Mouse (Mus musculus) cerebellum, adult 9-11 months (tissue): ENCODE measurements around the gene Cdca7l.
"Not testable (repeated sequence)": the region's sequence is repeated elsewhere in the genome, so short reads cannot be mapped to it uniquely, and the experiment has no call there.

Experiments
- DNase-seq: peaks from one replicate; pipeline ENCODE4 v3.0.0; 2022

The Cdca7l gene

DNA sequence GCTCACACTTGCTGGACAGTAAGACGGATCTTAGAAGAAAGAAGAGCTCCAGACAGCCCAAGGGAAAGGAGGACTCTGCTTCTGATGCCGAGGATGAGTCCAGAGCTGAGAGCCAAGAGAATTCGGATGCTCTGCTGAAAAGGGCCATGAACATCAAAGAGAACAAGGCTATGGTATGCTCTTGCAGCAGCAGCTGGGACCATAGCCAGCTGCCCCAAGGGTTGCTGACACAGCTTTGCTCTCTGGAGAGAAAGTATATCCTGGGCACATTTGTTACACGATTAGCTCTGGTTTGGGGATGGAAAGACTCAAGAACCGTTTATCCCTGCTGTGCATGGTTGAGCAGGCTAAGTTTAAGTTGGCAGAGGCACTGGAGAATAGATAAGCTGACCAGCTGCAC, 68.2 kb downstream of the Cdca7l start:
- DNase-seq: no peak

GRCm38 (mm10) chr12:117878341-117878740, 74.3 kb downstream of the Cdca7l start:
- no peak for DNase-seq

- no peak for DNase-seq
These were observed 80.5 kb downstream of the Cdca7l start for GRCm38 (mm10) chr12:117884627-117885026.

GRCm38 (mm10) chr12:117887422-117887821, 83.3 kb downstream of the Cdca7l start:
- DNase-seq: no peak

DNA sequence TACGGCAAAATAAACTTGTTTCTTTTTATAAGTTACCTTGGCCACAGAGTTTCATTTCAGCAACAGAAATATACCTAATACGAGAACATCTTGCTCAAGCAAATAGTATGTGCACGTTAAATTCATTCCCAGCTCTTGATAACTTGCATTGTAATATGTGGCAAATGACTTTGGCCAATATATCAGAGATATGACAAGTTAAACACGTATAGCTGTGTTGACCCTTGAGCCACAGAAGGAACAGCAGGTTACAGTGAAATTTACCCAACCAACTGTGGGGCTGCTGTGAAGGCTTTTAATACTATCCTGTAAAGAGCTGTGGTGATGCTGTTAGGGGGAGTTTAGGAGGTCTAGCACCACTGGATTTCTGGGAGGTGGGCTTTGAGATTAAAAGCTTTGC, 96.7 kb downstream of the Cdca7l start:
- DNase-seq: not testable (repeated sequence)

DNA sequence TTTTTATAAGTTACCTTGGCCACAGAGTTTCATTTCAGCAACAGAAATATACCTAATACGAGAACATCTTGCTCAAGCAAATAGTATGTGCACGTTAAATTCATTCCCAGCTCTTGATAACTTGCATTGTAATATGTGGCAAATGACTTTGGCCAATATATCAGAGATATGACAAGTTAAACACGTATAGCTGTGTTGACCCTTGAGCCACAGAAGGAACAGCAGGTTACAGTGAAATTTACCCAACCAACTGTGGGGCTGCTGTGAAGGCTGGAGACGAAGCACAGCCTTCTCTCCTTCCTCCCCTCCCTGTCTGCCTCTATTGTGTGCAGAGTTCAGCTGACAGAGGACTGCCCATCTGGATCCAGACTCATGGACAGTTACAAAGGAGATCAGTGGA, 97.3 kb downstream of the Cdca7l start:
- not testable (repeated sequence) for DNase-seq

- no peak for DNase-seq
These were observed 99.6 kb downstream of the Cdca7l start for GRCm38 (mm10) chr12:117903671-117904070.

- DNase-seq: not testable (repeated sequence)
These were observed 101.2 kb downstream of the Cdca7l start for GRCm38 (mm10) chr12:117905232-117905840.

DNA sequence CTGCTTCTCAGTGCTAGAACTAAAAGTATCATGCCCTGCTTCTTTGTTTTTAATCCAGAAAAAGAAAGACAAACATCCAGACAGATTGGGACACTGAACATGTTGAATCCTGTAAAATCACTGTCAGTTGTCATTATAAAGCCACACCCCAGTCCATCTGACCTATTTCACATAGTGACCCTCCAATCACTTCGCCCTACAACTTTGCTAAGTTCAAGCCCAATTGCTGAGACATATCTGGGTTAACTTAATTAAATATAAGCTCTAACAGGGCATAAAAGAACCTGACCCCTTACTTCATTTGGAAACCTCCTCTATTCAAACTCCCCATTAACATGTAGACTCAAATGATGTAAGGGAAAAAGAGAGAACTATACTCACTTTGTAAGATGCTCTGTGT, 107.3 kb downstream of the Cdca7l start:
- DNase-seq: no peak

GRCm38 (mm10) chr12:117914613-117915245, 110.6 kb downstream of the Cdca7l start:
- DNase-seq: no peak

DNA sequence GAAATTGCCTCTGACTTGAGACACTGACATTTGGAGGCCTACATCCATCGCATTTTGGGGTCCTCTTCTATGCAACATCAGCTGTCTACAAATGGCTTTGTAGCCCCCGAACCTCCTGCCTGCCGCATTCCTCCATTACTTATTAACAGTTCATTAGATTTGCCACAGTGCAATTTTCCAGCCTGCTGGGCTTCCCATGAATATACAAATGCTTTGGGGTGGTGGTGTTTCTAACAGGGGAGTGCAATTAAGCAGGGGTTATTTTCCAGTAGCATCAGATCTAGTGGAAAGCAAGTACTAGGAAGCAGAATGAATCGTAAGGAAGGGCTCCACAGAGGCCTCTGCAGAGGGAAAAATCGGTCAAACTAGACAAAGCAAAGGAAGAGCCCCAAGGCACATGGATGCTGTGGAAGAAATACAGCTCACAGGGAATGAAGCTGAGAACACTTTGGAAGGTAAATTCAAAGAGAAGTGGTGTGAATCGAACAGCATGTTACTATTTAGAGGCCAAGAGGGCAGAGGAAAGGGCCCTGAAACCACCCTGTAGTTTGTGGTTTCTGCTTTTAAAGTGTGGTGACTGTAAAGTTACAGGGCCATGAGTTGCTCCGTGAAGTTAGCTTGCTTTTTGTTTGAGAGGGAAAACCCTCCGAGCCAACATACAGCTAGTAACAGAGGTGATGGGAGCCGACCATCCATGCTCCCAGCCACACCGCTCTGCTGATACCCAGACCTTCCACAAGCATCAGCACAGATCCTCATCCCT, 111.9 kb downstream of the Cdca7l start:
- no peak for DNase-seq
